Mouse (Mus musculus) monocyte, adult 59 days (primary cell): ENCODE data around the gene Mrnip. TPM values are rescaled to one million over a fixed set of nuclear protein-coding genes. Genes with fewer than 3 reads are reported as not detected.

Experiments
- total RNA-seq, 2 experiments: library from RNA; stranded (reverse); gene quantifications; one replicate each; pipeline ENCODE4 v1.2.4; 2023

Gene Mrnip
- 1 to 10 TPM in 1 of 2 experiments, under 1 TPM in 1; 0.73 to 2.7 TPM for total RNA-seq

DNA sequence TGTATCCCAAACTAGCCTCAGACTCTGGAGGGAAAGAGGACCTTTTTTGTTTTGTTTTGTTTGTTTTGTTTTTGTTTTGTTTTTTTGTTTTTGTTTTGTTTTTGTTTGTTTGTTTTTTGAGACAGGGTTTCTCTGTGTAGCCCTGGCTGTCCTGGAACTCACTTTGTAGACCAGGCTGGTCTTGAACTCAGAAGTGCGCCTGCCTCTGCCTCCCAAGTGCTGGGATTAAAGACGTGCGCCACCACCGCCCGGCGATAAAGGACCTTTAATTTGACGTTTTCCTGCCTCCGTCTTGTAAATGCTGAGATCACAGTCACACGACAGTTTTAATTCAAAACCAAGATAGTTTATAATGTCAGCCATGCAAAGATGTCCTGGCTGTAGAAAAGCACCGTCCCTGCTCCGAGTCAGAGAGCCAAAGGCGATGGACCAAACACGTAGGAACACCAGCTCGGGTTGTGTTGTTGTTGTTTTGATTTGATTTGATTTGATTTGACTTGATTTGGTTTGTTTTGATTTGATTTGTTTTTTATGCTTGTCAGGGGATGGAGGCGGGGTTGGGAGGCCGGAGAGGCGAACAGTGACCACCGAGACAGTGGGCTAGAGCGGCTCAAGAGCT, at the start of gene Mrnip:
Gene Mrnip (plus strand): TSS at position 334 of the 619 bp plus-strand sequence.

DNA sequence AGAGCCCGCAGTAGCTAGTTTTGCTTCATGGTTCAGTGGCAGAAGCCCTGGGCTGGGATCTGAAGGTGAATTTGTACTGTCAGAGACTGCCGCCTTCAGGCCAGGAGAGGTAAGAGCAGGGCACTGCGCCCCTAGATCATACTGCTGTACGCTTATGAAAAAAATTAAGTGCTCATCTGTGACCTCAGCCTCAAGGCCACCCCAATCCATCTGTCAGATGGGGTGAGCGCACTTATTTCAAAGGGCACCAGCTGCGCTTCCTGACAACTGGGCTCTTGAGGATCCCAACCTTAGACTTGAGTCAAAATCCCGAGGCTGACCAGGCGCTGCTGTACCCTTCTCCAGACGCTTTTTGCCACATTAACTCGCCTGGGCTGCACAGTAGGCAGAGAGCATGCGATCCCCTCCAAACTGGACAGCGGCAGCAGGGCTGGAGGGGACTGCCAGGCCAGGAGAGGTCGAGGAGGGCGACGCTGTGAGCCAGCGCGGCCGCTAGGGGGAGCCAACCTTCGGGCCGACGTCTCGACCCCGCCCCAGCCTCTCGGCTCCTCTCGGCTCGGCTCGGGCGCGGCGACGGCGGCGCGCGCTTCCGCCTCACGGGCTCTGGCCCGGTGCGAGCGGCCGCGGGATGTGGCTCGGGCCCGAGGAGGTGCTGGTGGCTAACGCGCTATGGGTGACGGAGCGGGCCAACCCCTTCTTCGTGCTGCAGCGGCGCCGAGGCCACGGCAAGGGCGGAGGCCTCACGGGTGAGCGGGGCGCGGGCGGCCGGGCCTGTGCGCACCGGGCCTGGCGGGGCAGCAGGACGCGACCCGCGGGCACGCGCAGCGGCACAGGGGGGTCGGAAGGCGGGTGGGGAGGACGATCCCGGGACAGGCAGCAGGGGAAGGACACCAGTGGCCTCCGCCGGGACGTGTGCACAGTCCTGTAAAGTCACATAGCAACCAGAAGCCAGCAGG, 43.2 kb upstream of the Mrnip start, which contains the start of gene Tbc1d9b:
Gene Tbc1d9b (plus strand): TSS at position 586 of the 956 bp plus-strand sequence.

DNA sequence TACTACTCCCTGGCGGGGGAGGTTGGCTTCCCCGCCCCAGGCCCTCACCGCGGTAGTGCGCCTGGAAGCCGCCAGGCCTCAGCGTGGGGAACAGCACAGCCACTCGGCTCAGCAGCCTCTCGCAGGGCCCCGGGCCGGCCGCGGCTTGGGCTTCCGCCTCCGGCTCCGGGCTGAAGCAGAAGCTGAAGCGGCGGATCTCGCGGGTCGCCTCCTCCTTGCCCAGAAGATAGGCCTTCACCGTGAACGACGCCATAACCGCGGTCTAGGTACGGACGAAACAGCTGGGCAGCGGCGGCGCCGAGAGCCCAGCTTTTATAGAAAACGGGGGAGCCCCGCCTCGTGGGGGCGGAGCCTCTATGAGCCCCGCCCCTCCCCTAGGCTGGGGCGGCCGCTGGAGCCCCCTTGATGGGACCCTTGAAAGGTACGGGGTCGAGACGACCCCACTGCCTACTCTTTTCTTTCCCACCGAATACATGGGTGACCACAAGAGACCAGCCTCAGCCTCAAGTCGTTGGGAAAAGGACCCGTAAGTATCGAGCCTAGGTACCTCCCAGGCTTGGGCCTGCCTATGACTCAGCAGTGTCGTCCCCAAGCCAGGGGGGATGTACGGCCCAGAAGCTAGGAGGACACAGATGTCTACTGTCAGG, 36.4 kb downstream of the Mrnip start, which contains the start of the genes Sqstm1 and Mgat4b:
Gene Sqstm1 (minus strand): TSS at position 323 of the 647 bp plus-strand sequence.
Gene Mgat4b (plus strand): TSS at position 386 of the 647 bp plus-strand sequence.

DNA sequence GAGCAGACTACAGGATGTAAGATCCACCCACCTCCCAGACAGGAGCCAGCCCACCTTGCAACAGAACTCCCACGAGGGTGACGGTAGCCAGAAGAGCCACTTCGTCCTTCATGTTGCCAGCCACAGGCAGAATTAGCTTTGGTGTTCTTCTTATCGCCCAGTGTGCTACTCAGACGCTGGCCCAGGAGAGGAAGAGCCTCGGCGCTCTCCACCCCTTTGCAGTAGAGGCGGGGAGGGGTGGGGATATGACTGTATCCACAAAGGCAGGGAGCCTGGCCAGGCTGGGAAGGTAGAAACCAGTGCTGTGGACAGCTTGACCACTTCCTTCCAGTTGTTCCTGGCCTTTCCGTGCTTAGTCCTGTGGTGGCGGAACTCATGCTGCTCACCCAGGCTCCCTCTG, 64.1 kb downstream of the Mrnip start, which contains the start of gene Ltc4s:
Gene Ltc4s (minus strand): TSS at position 293 of the 400 bp plus-strand sequence.

Other genes starting within 250 kb of the Mrnip start
- gene Rnf130, start 149.1 kb upstream of the Mrnip start, total RNA-seq: 100 to 1,000 TPM; 250 to 262 TPM
- 10 to 100 TPM; 57.0 to 69.5 TPM for gene Tbc1d9b, start 43.0 kb upstream of the Mrnip start, total RNA-seq
- gene Sqstm1, start 36.4 kb downstream of the Mrnip start, total RNA-seq: 100 to 1,000 TPM; 767 to 784 TPM
- 10 to 100 TPM; 28.3 to 29.7 TPM for gene Mgat4b, start 36.4 kb downstream of the Mrnip start, total RNA-seq
- gene Ltc4s, start 64.2 kb downstream of the Mrnip start, total RNA-seq: 1 to 10 TPM; 4.8 to 5.5 TPM
- gene Maml1, start 117.9 kb downstream of the Mrnip start, total RNA-seq: 10 to 100 TPM; 48.3 to 48.4 TPM
- 100 to 1,000 TPM; 313 to 320 TPM for gene Canx, start 151.2 kb downstream of the Mrnip start, total RNA-seq
- gene Cby3, start 180.0 kb downstream of the Mrnip start, total RNA-seq: not detected
- gene Hnrnph1, start 202.5 kb downstream of the Mrnip start, total RNA-seq: 100 to 1,000 TPM; 674 to 701 TPM